Comparison of ENCODE assay signal across 24 mouse cellular contexts in the genomic region with DNA sequence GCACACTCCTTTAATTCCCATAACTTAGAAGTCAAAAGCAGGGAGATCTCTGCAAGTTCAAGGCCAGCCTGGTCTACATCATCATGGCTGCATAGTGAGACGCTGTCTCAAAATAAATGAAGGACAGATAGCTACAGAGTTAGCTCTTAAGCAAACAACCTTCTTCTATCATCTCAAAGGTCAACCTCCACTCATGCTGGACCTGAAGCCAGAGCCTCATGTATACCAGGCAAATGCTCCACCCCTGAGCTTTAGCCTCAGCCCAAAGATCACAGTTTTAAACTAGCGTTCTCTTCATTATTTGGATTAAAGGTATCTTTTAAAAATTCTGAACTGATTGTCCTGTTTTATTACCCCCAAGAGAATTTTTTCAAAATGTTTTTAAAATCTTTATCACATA.
"Had no signal": no experiment of that assay in that cellular context is flagged by ENCODE, and none has a peak within 500 bp of the region (broad histone marks: within the 10 kb centered on the region; RNA-seq: fewer than 3 reads in every experiment).

No protein-coding gene starts in this region.

- H3K9ac ChIP-seq: limb, embryonic 13.5 days; lung, embryonic 15.5 days; midbrain, embryonic 13.5 days; neural tube, embryonic 13.5 days had no signal

- H3K27ac ChIP-seq: hindbrain, postnatal 0 days; kidney, postnatal 0 days; layer of hippocampus, adult 2 months; limb, embryonic 10.5 days; limb, embryonic 13.5 days; lung, embryonic 15.5 days; midbrain, embryonic 10.5 days; midbrain, embryonic 13.5 days; neural tube, embryonic 13.5 days had no signal

- ATAC-seq: hindbrain, postnatal 0 days; inflammation-experienced regulatory T-cells, adult 6 months; intestine, embryonic 16.5 days; midbrain, embryonic 13.5 days; midbrain, embryonic 16.5 days had no signal

- H3K9me3 ChIP-seq: limb, embryonic 10.5 days; limb, embryonic 13.5 days; lung, embryonic 15.5 days; megakaryocyte, embryonic 14.5 days; midbrain, embryonic 10.5 days; midbrain, embryonic 13.5 days; neural tube, embryonic 13.5 days had no signal

- H3K36me3 ChIP-seq: lung, embryonic 15.5 days had no signal

- H3K4me3 ChIP-seq: layer of hippocampus, adult 2 months; limb, embryonic 10.5 days; limb, embryonic 13.5 days; lung, embryonic 15.5 days; megakaryocyte, embryonic 14.5 days; midbrain, embryonic 10.5 days; midbrain, embryonic 13.5 days; myocyte; neural tube, embryonic 13.5 days had no signal

- DNase-seq: layer of hippocampus, adult 9-11 months; liver; lung, adult 18-20 months; lung, postnatal 10 days; lung, postnatal 36 days; retina, postnatal 1 day; right cerebral cortex, postnatal 25 days; thymus, adult 2 months; thymus, postnatal 14 days; thymus, postnatal 4 days had no signal

- H3K27me3 ChIP-seq: limb, embryonic 13.5 days; lung, embryonic 15.5 days; megakaryocyte, embryonic 14.5 days; midbrain, embryonic 13.5 days; neural tube, embryonic 13.5 days had no signal

- H3K4me2 ChIP-seq: limb, embryonic 13.5 days; lung, embryonic 15.5 days; midbrain, embryonic 13.5 days; neural tube, embryonic 13.5 days had no signal
